Mouse (Mus musculus): ENCODE measurements around the gene Eomes. TPM values are rescaled to one million over a fixed set of nuclear protein-coding genes. Genes with fewer than 3 reads are reported as not detected.

Gene Eomes
- total RNA-seq, 4 experiments from 2014 or later = 0.06 TPM; not detected in 3

DNA sequence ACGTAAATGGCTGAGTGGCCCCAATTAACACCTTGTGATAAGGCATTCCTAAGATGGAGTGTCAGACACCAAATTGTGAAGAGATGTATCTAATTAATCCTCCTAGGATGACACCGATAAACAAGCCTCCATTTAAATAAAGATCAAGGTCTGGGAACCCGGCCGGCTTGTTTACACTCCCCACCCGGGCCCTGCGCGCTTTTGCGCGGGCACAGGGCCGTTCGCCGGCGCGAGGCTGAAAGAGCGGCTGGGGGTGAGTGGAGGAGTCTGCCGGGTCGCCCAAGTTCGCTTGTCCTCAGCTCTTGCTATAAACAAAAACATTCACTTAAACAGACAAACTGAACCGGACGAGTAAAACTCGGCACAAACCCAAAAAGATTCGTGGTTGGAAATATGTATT lies 9.6 kb downstream of the Eomes start:
- no peak for DNase-seq (ENCODE audit: low spot score)

DNA sequence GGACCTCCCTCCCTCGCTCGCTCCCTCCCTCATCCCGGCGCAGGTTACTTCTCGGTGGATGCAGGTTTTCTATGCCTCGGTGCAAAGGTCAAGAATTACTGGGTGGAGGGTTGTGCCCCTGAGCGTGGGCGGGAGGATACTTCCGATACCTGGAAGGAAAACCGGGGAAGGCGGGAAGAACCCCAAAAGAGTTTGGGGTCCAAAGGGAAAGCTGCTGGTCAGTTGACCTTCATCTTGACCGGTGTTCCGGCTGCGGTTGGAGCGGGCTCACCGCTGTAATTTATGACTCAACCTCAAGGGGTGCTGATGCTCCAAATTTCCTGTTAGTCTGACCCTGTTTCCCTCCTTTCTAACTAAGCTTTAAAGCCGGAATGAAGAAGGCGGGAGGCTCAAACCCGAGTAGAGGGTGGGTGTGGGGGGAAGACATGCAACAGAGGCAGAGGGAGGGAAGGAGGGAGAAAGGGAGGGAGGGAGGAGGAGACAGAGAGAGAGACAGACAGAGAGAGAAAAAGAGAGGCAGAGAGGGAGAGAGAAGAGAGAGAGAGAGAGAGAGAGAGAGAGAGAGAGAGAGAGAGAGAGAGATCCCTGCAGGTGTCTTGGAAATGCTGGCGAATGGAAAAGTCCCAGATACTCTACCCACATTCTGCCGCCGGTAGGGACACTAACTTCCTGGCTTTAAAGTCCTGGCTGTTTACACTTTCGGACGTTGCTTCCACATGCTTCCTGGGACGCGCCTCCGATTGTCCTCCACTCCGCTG lies 10.3 kb downstream of the Eomes start:
- peak; percentile 52 for DNase-seq (ENCODE audit: low spot score)

DNA sequence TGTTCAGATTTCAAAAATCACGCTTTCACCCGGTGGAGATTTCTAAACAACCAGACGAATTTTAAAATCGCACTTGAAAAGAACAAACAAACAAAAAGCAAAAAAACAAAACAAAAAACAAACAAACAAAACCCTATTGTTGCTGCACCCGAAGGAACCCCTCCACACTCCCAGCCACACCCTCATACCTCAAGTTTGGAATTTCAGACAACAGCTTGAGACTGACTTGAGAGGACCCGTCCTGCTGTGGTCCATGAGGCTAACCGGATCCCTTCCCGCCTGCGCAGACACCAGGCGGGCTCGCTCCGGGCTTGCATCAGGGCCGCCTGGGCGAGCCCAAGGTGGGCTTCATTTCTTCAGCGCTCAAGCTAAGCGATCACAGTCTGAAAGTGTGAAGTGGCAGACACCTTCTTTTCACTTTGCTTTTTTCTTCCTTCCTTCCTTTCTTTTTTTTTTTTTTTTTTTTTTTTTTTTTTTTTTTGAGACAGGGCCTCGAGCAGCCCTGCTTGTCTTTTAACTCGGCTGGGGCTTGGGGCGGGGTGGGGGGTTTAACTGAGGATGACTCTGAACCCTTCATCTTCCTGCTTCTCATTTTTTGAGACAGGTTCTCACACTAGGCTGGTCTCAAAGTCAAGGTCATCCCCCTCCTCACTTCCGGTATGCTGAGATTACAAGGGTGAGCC lies 11.0 kb downstream of the Eomes start:
- DNase-seq (ENCODE audit: low spot score) = no peak

DNA sequence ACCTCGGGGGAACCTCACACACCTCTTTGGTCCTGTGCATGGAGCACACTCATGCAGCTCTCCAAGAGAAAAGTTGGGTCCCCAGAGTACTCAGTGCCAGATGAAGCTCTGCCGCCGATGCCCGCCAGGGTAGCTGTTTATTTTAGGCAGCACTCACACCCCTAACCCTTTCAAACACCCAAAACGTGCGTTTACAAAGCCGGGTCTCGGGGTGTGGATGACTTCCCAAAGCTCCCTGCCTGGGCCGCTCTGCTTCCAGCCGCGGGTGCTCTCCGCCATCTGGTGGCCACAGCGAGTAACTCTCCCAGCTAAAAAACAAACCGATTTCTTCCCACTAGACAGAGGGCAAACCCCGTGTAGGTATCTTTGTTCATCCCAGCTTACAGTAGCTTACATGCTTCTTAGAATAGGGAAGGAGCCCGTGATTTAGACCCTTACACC lies 11.6 kb downstream of the Eomes start:
- DNase-seq (ENCODE audit: low spot score) = peak; percentile 69

DNA sequence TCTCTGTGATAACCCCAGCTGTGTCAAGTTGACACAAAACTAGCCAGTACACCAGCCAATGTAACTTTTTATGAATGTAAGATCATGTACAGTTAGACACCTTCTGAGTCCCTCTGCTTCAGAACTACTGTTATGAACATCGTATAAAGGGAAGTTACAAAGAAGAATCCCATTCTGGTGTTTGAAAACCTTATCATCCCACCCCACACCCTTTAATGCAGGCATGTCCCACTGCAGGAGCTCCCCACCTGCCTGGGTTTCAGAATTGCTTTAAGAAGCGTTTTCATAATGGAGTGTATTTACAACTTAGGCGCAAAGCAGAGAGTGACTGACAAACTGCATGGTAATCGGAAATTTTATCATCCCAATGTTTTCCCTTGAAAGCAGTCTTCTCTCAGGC lies 13.2 kb downstream of the Eomes start:
- DNase-seq (ENCODE audit: low spot score) = no peak

DNA sequence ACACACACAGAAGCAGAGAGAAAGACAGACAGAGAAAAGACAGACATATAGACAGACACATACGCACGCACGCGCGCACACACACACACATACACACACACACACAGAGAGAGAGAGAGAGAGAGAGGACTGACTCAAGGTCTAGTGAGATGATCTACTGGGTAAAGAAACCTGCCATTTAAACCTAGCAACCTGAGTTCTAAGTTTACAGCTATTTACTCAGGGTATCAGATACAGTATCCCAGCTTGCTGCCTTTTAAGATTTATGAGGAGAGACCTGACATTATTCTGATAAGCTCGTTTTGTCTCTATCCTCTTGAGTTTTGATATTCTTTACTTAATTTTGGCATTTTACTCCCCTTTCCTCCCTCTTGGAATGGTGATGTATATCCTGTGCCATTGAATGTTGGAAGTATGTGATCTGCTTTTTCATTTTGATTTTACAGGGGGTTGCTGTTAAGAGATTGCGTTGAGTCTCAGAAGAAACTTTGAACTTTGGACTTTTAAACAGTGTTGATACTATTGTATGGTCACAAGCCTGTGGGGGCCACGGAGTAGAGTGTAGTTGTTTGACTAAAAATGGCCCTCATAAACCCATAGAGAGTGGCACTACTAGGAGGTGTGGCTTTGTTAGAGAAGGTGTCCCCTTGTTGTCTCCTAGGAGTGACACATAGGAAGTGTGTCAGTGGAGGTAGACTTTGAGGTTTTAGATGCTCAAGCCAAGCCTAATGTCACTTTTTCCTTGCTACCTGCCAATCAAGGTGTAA lies 15.1 kb downstream of the Eomes start:
- DNase-seq (ENCODE audit: low spot score) = no peak

DNA sequence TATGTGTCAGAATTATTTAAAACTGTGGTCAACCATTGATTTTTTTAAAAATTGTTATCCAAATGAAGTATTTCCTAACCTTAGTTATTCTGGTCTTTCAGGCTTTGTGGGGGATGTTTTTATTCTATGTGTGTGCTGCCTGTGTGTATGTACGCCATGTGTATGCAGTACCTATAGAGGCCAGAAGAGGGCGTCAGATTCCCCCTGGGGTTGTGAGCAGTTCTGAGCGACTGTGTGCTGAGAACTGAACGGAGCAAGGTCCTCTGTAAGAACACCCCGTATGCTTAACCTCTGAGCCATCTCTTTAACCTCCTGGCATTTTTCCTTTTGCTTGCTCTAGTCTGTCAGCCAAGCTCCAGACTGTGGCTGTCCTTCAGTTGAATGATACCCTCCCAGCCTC lies 16.1 kb downstream of the Eomes start:
- DNase-seq (ENCODE audit: low spot score) = no peak

DNA sequence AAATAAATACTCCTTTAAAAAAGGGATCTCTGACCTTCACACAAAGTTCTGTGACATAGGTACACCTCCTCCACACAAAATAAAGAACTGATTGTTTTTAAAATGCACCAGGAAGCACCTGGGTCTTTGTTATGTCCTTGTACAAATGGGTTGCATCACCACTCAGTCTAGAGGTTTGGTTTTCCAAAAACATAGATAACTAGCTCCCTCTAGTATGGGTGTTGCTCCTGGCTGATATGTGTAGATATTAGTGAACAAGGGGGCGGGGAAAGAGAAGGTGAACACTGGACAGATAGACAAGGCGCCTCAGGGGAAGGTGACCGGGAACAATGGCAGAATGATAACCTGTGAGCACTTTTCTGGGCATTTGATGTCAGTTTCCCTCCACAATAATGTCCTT lies 17.9 kb downstream of the Eomes start:
- no peak for DNase-seq (ENCODE audit: low spot score)

DNA sequence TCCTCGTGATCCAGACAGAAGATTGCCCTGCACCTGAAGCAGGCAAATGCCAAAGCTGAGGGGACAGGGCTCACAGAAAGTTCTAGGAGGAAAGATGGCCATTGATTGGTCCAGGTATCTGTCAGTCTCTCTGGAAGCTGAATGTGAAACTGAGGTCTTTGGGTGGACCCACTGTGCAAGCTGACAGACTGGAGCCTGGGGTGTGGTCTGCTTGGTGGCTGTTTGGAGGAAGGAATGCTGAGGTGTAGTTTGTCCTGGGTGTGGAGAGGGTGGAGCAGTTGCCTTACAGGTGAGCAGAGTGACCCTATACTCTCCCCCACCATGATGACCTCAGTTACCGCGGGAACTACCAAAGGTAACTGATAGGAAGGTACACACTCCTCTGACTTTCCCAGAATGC lies 18.9 kb downstream of the Eomes start:
- DNase-seq (ENCODE audit: low spot score) = no peak

DNA sequence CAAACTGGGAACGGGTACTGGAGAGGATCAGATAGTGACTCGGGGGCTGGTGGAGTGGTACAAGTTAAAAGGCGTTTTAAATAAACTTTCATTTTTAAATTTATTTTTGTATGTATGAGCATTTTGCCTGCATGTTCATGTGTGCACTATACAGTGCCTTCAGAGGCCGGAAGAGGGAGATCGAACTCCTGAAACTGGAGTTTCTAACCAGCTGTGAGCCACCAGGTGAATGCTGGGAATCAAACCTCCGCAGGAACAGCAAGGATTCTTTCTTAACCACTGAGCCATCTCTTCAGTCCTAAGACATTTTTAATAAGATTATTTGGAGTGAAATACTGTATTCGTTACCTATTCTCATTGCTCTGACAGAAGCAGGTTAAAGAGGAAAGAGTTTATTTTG lies 20.0 kb downstream of the Eomes start:
- no peak for DNase-seq (ENCODE audit: low spot score)

DNA sequence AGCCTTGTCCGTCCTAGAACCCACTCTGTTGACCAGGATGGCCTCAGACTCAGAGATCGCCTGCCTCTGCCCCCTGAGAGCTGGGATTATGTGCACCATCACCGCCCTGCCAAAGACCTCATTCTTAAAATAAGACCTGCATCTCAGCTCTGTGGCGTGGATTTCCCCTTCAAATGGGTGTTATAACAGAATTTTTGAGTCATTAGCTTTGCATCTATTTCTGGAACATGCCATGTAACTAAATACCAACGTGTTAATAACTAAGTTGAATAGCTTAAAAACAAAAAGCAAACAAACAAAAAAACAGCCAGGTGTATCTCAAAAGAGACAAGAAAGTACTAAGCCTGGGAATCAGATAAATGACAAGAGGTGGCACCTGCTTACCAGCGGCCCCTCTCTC lies 23.0 kb downstream of the Eomes start:
- DNase-seq (ENCODE audit: low spot score) = no peak

DNA sequence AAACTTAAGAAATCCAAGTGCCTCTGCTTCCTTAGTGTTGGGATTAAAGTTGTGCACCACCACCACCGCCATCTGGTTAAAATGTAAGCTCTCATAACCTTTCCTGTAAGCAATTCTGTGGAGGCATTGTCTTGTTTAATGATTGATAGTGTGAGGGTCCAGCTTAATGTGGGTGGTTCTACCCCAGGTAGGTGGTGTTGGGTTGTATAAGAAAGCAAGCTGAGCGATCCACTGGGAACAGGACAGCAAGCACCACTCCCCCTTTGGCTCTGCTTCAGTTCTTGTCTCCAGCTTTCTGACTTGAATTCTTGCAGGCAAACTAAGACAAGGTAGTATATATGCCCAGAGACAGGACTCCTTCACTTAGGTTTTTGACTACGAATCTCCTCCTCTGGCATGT lies 26.6 kb downstream of the Eomes start:
- no peak for DNase-seq (ENCODE audit: low spot score)

DNA sequence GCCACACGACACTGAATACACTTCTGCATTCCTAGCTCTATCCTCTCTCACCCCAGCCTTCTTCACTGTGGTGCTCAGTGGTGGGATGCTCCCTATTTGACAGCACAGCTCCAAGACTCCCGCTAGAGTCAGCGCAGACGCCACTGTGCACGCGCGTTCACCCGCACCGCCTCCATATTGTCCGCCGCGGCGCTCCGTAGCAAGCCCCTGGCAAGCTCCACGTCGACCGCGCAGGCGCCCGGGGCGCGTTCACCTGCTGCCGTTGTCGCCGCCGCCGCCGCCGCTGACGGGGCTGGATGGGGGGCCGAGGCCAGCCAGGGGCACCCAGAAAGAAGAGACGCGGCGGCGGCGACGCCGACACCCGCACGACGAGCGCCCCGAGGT lies 28.0 kb downstream of the Eomes start, which contains the start of gene Golga4:
Gene Golga4 (plus strand): TSS at position 248 of the 384 bp plus-strand sequence.
- DNase-seq (ENCODE audit: low spot score) = peak; percentile 89

DNA sequence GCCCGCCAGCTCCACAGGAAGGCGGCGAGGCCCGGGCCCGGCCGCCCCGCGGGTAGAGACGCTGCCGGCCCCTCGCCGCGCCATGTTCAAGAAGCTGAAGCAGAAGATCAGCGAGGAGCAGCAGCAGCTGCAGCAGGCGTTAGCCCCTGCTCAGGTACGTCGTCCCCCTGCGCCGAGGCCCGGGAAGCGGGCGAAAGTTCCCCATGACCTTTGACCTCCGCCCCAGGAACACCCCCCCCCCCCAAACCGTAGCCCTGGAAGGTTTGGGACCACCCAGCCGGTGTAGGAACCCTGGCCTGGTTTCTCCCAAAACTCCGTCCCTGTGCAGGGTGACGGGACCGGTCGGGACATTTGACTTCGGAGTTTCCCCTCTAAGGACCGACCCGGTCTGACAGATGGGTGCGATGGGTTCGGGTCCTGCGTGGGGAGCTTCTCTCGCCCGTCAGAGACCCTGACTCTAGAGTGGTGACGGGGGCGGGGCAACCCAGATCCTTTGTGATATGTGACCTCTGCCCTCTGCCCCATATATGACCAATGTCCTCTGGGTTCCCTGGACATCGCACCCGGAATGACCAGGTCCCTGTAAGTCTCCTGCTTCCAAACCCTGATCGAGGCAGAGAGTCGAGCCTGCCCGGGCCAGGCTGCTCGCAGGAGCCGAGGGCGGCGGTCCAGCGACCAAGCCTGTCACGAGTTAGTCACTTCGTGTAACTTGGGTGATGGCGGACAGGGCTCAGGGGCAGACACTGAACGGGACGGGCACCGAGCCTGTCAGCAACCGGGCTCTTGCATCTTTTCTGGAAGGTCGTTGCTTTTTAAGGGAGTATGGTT lies 28.6 kb downstream of the Eomes start:
- DNase-seq (ENCODE audit: low spot score) = no peak

DNA sequence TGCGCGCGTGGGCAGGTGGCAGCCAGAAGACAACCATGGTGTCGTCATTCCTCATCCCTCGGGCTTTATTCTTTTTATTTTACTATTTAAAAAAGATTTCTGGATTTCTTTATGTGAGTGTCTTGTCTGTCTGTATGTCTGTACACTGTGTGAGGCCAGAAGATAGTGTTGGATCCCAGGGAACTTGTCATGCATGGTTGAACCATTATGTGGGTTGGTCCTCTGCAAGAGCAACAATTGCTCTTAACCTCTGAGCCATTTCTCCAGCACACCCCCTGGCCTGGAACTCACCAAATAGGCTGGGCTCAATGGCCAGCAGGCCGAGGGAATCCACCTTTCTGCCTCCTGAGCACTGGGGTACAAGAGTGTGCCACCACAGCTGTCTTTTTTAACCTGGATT lies 29.5 kb downstream of the Eomes start:
- DNase-seq (ENCODE audit: low spot score) = no peak

DNA sequence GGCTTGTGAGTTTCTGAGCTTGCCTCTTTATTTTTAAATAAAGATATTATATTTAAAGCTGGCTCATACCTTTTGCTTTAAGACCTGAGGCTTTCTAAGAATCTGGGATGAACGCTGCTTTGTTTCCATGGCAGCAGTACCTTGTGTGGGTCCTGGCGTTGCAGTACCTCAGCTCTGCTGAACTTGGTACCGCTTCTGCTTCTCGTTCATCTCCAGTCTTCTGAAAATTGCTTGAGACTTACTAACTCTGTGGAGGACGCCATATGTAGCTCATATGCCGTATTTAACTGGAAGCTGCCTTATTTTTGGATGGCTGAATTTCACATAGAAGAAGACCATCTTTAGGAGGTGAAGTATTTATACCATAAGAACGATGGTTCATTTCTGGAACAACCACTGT lies 30.6 kb downstream of the Eomes start:
- DNase-seq (ENCODE audit: low spot score) = no peak

DNA sequence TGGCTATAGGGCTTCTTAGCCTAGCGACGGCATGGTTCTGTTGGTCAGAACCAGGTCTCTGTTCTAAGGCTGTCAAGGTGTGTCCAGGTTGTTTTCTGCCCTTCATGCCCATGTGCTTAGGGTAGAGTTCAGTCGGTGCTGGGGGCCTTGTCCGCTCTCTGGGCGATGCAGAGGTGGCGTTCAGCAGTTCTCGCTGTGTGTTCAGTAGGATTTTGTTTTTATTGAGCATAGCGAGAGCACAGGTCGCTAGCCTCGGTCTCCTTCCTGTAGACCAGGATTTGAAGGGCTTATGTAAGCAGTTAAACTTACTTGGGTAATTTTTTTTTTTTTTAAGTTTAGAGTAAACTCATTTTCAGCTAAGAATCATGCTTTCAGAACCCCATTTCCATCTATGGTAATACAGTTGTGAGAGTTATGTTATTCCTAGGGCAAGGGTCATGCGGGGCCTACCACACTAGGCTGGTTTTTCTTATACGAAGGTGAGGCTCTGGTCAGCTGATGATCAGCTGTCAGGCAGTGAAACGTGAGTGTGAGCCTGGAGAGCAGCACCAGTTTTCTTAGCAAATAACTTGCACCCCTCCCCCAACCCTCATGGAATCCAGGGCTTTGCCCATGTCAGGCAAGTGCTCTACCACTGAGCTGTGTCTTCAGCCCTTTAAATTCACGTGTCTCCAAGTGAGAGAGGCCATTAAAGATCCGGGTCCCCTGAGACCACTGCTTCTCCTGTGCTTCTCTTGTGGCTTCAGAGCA lies 33.1 kb downstream of the Eomes start:
- DNase-seq (ENCODE audit: low spot score) = no peak

DNA sequence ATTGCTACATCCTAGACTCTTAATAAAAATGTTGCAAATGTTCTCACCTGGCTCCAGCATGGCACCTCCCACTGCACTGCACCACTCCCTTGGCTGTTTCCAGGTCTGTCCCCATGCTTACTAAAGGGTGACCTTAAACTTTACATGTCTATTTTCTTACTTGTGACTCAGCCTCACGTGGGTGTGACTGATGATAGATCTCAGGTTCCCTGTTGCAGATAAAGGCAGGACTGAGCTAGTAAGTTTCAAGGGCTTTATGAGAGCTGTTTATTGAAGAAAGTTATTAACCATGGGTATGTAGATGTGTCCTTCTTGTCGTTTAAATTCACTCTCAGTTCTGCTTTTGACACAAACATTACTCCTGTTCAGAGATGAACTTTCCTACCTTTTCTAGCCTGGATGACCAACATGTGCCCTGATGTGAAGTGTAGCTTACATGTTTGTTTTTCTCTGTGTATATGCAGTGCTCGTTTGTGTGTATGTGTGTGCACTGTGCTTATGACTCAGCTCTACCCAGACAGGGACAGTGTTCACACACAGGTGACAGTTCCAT lies 34.7 kb downstream of the Eomes start:
- DNase-seq (ENCODE audit: low spot score) = peak; percentile 57

DNA sequence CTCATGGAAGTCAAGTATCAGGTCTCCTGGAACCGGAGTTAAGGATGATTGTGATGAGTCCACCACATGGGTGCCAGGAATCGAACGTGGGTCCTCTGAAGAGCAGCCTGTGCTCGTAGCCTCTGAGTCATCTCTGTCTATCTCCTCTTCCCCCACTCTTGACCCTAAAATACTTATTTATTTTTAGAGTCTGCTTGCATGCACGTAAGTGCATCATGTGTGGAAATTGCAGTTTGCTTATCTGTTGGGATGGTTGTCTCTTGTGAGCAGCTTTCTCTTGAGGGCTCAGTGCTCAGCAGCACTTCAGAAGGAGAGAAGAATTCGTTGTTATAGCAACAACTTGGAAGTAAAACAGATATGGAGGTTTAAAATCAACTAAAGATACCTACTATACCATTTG lies 37.5 kb downstream of the Eomes start:
- DNase-seq (ENCODE audit: low spot score) = no peak

DNA sequence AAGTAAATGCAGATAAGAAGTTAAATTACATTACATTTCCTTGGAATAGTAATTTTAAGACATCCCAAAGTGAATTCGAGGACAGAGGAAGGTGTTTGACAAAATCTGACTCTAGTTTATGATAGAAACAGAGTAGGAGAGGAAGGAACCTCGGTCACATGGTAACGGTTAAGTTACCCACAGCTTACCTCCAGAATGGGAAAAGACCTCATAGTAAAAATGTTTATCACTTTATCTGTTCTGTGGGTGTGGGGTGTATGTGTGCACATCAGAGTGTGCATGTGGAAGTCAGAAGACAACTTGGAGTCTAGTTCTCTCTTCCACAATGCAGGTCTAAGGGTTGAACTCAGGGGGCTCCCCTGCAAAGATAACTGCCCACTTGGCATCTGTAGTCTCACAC lies 38.1 kb downstream of the Eomes start:
- no peak for DNase-seq (ENCODE audit: low spot score)

DNA sequence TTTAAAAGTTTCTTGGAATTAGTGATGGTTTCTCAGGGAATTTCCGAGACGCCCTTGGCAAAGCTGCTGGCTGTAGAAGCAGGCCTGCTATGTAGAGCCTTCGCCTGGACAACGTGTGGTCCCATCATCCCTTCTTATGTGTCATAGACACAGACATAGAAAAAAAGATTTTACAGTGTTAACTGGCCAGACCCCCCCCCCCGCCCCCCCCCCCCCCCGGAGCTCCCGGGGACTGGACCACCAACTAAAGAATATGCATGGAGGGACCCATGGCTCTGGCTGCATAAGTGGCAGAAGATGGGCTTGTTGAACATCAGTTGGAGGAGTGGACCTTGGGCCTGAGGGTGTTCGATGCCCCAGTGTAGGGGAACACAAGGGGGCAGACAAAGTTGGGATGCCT lies 39.6 kb downstream of the Eomes start:
- DNase-seq (ENCODE audit: low spot score) = no peak
